Mouse (Mus musculus) cerebellum, adult 9-11 months (tissue): ENCODE data around the gene Cgas.
A peak's percentile ranks its signal among the peaks of the same experiment; 100 is the strongest.
"Not testable (repeated sequence)": the region's sequence is repeated elsewhere in the genome, so short reads cannot be mapped to it uniquely, and the experiment has no call there.

Experiments used
- DNase-seq: peaks from one replicate; pipeline ENCODE4 v3.0.0; 2022

The Cgas gene

GRCm38 (mm10) chr9:78442579-78443392 is at the start of gene Cgas:
TSS of gene Cgas (minus strand) at chr9:78443237.
- no peak for DNase-seq

- no peak for DNase-seq
Measured at GRCm38 (mm10) chr9:78492254-78492653, 49.2 kb upstream of the Cgas start.

- no peak for DNase-seq
Measured at GRCm38 (mm10) chr9:78491169-78491568, 48.1 kb upstream of the Cgas start.

GRCm38 (mm10) chr9:78488890-78489420 is 45.9 kb upstream of the Cgas start, which contains the start of gene Eef1a1:
TSS of gene Eef1a1 (minus strand) at chr9:78489151.
- DNase-seq, result peak; percentile 56

- not testable (repeated sequence) for DNase-seq
Measured at GRCm38 (mm10) chr9:78488021-78488420, 45.0 kb upstream of the Cgas start.

- DNase-seq, result no peak
Measured at GRCm38 (mm10) chr9:78484660-78485059, 41.6 kb upstream of the Cgas start.

GRCm38 (mm10) chr9:78482386-78482785 is 39.3 kb upstream of the Cgas start:
- peak; percentile 38 for DNase-seq

- peak; percentile 99 for DNase-seq
Measured at GRCm38 (mm10) chr9:78481423-78482331, 38.6 kb upstream of the Cgas start.

- DNase-seq, result peak; percentile 80
Measured at GRCm38 (mm10) chr9:78480706-78481358, 37.8 kb upstream of the Cgas start.

- not testable (repeated sequence) for DNase-seq
Measured at GRCm38 (mm10) chr9:78480227-78480626, 37.2 kb upstream of the Cgas start.

GRCm38 (mm10) chr9:78479308-78479707 is 36.3 kb upstream of the Cgas start:
- not testable (repeated sequence) for DNase-seq

GRCm38 (mm10) chr9:78478009-78478605 is 35.1 kb upstream of the Cgas start:
- DNase-seq, result not testable (repeated sequence)

- no peak for DNase-seq
Measured at GRCm38 (mm10) chr9:78477021-78477551, 34.0 kb upstream of the Cgas start.

GRCm38 (mm10) chr9:78476531-78477020 is 33.5 kb upstream of the Cgas start:
- no peak for DNase-seq

- no peak for DNase-seq
Measured at GRCm38 (mm10) chr9:78475873-78476272, 32.8 kb upstream of the Cgas start.

- no peak for DNase-seq
Measured at GRCm38 (mm10) chr9:78475383-78475780, 32.3 kb upstream of the Cgas start.

GRCm38 (mm10) chr9:78474771-78475382 is 31.8 kb upstream of the Cgas start:
- DNase-seq, result no peak

GRCm38 (mm10) chr9:78474270-78474669 is 31.2 kb upstream of the Cgas start:
- DNase-seq, result no peak

GRCm38 (mm10) chr9:78473588-78473987 is 30.6 kb upstream of the Cgas start:
- no peak for DNase-seq

- no peak for DNase-seq
Measured at GRCm38 (mm10) chr9:78465725-78466124, 22.7 kb upstream of the Cgas start.

GRCm38 (mm10) chr9:78463337-78463736 is 20.3 kb upstream of the Cgas start:
- DNase-seq, result no peak
